Mouse (Mus musculus) kidney, postnatal 14 days (tissue): ENCODE measurements around the gene Asap2.
"Not testable (repeated sequence)": the region's sequence is repeated elsewhere in the genome, so short reads cannot be mapped to it uniquely, and the experiment has no call there.

Experiments used
- DNase-seq: peaks from one replicate; pipeline ENCODE4 v3.0.0; 2022; ENCODE audit warnings: mixed read lengths

Asap2 gene

GRCm38 (mm10) chr12:20990132-20990531 is at the start of gene Asap2:
Gene Asap2 (plus strand): TSS chr12:20990459.
- DNase-seq: peak; percentile 62

DNA sequence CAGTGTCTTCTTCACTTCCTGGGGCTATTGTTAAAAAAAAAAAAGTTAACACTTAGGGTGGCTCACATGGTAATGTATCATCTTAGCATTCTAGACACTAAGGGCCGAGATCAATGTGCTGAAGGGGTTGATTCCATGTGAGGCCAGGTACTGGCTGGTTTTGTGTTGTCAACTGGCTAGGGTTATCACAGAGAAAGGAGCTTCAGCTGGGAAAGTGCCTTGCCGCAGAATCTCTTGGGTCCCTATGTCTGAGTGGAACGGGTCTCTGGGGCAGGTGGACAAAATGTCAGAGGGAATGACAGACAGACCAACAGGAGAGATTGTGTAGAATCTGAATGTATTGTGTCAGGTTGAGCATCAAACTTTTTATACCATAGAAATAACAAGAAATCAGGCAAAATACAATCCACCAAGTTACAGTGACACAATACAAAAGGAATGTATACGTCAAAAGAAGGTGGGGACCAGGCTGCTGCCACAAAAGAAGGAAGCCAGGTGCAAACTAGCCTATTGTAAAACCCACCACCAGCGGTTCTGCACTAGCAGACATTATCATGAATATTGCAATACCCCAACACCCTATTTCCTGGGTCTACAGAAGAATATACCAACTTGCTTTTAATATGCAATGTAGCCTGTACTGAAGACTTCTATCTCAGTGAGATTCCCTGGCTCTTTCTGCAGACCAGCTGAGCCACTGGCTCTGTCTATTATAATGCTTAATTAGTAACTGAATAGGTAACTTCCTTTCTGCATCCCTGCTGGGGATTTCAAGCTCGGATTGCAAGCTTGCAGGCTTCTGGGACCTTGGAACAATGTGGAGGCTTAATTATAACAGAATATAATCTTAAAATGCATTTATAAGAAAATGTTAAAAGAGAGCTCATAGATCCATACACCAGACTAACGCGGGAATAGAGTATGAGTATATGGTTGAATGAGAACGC is 42.9 kb upstream of the Asap2 start:
- not testable (repeated sequence) for DNase-seq

DNA sequence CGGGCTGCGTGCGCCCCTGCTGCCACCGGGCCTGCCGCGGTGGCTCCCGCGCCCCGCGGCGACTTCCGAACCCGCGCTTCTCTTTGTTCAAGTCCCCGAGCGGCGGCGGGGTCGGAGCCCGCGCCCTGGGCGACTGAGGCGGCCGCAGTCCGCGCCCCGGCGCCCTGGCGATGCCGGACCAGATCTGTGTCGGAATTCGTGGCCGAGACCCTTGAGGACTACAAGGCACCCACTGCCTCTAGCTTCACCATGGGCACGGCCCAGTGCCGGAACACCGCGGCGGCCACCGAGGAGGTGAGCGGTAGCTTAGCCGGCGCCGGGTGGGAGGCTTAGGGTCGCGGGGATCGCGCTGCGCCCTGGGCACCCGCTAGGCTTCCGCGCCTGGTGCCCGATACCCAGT is 320 bp downstream of the Asap2 start:
- not testable (repeated sequence) for DNase-seq

DNA sequence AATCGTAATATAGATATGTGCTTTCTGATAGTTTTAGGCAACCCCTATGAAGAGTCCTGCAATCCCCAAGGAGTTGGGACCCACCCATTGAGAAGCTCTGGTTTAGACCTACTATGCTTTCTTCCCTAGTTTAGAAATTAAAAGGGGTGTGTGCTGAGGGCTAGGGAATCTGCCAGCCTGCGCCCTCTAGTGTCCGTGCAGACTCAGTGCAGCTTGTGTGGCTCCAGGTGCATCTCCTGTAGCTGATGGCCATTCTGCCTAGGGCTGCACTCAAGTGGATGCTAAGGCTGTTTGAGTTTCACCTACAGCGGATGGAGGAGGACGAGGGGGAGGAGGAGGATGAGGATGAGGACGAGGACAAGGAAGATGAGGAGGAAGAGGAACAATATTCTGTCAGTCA is 40.6 kb downstream of the Asap2 start:
- DNase-seq: not testable (repeated sequence)

DNA sequence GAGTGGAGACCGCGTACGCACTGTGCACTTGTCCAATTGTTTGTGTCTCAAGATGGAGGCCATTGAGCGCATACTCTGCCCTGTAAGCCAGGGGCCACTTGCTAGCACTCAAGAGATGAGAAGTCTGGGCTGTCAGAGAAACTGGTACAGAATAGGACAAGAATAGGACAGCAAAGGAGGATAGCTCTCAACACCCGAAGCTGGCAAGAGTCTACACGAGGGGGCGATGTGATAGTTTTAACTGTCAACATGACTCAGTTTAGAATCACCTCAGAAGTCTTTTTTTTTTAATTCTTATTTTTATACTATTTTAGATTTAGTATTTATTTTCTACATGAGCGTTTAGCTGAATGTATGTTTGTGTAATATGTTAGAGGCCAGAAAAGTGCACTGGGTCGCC is 56.5 kb downstream of the Asap2 start:
- DNase-seq: not testable (repeated sequence)

- peak; percentile 80 for DNase-seq
Observed at GRCm38 (mm10) chr12:21075731-21076130, 85.5 kb downstream of the Asap2 start.

DNA sequence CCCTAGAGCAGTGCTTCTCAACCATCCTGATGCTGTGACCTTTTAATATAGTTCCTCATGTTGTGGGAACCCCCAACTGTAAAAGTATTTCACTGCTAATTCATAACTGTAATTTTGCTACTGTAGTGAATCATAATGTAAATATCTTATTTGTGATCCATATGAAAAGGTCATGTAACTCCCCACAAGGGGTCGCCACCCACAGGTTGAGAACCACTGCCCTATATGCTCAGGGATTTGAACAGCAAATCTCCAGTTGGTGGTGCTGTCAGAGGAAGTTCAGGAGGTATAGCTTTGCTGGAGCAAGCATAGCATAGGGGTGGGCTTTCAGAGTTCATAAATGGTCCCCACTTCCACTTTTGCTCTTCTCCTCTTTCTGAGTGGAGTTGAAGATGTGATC is 99.9 kb downstream of the Asap2 start:
- DNase-seq: not testable (repeated sequence)

DNA sequence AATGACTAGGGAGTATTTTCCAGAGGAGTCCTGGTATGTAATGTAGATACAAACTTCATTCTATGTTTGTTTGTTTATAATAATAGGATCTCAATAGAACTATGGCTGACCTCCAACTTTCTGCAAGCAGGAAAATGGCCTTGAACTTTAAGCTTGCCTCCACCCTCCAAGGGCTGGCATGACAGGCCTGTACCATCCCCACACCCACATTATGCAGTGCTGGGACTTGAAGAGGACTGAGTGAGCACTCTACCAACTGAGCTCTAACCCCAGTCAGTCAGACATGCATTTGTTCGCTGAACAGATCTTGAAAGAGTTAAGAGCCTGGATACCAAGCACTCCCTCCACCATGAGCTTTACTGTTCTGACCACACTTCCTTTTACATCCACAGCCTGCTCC is 102.2 kb downstream of the Asap2 start:
- not testable (repeated sequence) for DNase-seq

DNA sequence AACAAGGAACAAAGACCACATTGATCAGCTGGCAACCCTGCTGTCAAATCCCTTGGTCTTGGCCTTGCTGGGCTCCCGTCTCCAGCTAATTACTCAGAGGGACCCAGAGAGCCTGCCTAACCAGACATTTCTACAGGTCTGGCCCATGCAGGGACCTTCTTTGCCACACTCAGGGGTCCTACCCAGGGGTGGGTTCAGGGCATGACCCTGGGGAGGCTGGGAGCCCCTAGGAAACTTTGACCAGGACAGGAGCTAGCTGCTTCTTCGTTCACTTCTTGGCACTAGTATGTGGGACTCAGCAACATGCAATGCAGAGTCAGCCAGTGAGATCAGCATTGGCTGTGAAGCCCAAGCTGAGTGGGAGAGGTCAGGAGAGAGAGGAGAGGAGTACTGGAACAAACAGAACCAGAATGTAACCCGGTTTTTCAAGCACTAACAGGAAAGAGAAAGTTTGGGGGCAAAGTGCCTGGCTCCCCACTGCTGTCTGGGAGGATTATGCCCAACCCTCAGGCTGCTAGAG is 107.6 kb downstream of the Asap2 start:
- DNase-seq: not testable (repeated sequence)

GRCm38 (mm10) chr12:21111116-21111475 is 120.8 kb downstream of the Asap2 start:
- not testable (repeated sequence) for DNase-seq

GRCm38 (mm10) chr12:21111476-21112452 is 121.5 kb downstream of the Asap2 start:
- peak; percentile 93 for DNase-seq

- DNase-seq: peak; percentile 80
Observed at GRCm38 (mm10) chr12:21112453-21112857, 122.2 kb downstream of the Asap2 start.

GRCm38 (mm10) chr12:21119446-21119845 is 129.2 kb downstream of the Asap2 start:
- peak; percentile 74 for DNase-seq

DNA sequence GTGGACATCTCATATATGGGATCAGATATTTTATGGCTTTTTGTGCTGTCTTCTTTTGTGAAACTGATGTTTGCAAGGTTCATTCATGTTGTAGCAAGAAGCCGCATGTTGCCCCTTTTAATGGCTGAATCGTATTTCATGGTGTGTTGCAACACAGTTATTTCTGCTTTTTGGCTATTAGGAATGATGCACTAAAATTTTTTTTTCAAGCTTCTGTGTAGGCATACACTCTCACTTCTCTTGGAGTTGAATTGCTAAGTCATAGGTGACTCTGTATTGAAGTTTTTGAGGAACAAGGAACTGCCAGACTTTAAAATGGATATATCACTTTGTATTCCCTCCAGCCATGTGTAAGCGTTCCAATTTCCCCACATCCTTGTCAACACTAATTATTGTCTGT is 132.6 kb downstream of the Asap2 start:
- DNase-seq: no peak

DNA sequence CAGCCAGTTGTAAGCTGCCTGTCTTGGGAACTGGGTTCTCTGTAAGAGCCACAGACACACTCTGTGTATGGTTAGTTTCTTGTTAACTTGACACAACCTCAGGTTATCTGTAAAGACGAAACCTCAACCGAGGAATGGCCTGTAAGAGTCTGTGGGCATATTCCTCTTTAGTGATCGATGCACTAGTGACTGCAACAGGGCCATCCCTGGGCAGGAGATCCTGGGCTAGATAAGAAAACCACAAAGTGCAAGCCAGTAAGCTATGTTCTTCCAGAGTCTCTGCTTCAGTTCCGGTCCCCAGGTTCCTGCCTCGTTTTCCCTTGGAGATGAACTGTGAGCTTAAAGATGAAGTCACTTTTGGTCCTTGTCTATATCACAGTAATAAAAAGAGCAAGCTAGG is 133.4 kb downstream of the Asap2 start:
- DNase-seq: no peak

- no peak for DNase-seq
Observed at GRCm38 (mm10) chr12:21125675-21126470, 135.6 kb downstream of the Asap2 start.

- DNase-seq: no peak
Observed at GRCm38 (mm10) chr12:21126516-21126915, 136.3 kb downstream of the Asap2 start.

DNA sequence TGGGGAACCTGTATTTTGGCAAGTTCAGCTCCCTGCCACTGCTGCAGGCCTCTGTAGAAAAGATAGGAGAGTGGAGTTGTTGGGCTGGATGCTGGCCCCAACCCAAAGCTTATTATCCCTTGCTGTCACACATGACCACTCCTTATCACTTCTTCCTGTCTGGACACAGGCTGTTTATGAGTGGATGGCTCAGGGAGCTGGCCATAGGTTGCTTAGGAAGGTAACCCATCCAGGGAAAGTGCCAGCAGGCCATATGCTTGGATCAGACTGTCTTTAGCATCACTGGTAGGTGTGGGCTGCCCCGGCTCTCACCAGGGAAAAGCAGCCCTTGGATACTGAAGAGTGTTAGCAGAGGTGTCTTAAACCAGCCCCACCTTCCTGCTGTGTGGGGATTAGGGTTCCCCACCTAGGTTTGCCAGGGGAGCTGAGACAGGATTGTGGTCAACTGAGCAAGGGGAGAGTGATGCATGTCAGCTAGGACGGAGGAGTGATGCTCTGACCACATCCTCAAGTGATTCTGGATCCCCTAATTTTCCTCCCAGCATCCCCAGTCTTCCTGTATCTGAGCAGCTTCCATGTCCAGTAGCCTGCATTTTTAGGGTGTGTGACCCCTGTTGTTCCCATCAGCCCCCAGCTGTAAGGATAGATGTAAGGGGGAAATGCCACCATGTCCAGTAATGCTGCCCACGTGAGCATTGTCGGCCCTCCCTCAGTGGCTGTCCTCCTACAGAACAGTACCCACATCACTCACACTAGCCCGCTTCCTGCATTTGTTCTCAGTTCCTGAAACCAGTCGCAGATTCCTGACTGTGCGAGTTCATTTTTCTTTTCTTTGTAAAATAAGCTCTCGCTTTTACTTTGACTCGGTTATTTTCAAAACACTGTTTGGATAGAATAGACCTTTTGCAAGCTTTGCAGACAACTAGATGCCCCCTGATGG is 138.9 kb downstream of the Asap2 start:
- DNase-seq: no peak

DNA sequence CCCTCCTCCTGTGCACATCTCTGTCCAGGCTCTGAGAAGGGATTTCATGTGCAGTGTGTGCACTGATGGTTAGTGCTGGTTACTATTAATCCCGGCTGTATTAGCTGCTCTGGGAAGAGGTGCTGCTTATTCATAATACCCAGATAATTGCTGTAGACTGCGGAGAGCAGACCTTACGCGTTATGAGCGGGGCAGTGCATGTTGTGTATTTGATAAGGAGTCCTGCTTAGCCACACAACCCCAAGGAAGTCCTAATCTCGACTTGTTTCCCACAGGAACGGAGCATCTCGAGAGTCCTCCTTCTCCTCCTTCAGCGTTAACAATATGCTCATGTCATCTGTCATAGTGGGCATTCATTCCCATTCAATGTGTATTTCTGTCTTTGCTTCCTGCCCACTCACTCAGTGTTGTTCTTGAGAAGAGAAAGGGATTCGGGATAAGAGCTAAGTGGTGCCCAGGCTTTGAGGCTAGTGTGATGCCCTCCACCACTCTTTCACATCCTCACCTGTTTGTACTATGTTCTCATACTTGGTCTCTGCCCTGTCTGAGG is 140.1 kb downstream of the Asap2 start:
- no peak for DNase-seq

GRCm38 (mm10) chr12:21132537-21132936 is 142.3 kb downstream of the Asap2 start:
- peak; percentile 34 for DNase-seq

DNA sequence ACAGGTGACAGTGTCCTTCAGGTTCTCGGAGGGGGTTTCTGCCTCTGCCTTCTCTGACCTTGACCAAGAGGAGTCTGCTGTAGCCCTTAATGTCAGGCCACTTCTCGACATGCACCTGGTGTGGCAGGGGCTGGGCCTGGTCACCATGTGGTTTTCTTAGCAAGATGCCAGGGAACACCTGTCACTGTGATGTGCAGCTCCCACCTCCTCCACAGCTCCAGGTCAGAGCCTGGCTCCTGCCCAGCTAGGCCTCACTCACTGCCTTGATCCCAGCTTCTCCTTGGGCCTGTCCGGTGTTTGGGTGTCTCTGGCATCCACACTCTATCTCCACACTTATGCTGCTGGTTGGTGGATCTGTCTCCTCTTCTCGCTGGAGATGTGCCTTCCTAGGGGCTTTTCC is 142.8 kb downstream of the Asap2 start:
- no peak for DNase-seq
